Mouse (Mus musculus) hindbrain, postnatal 0 days (tissue): ENCODE results near the gene Arhgap32. TPM values are rescaled to one million over a fixed set of nuclear protein-coding genes. Genes with fewer than 3 reads are reported as not detected.

Experiments
- ATAC-seq: fragments of 200-750 bp; cut with Nextera tagmentation; 2 replicates; pipeline ENCODE4 v1.8.0; 2017; ENCODE audit warnings: mild to moderate bottlenecking, moderate TSS enrichment, moderate library complexity
- DNase-seq: peaks from one replicate; pipeline ENCODE4 v3.0.0-alpha.2; 2015; ENCODE audit warnings: low spot score
- H3K27ac ChIP-seq: fragments of 300-500 bp; sonication (generic); 2 replicates; pipeline ENCODE4 v1.5.1; 2014; ENCODE audit warnings: mild to moderate bottlenecking
- H3K27me3 ChIP-seq: fragments of 300-500 bp; sonication (generic); 2 replicates; pipeline ENCODE4 v1.6.1; 2014; ENCODE audit warnings: low read length, mixed read lengths; ENCODE audit not compliant: insufficient read depth
- H3K36me3 ChIP-seq: fragments of 300-500 bp; sonication (generic); 2 replicates; pipeline ENCODE4 v1.6.1; 2014; ENCODE audit warnings: low read length, mixed read lengths; ENCODE audit not compliant: insufficient read depth
- H3K4me1 ChIP-seq: fragments of 300-500 bp; sonication (generic); 2 replicates; pipeline ENCODE4 v1.6.1; 2014; ENCODE audit warnings: antibody characterized with exemption, low read length, mixed read lengths; ENCODE audit not compliant: insufficient read depth
- H3K4me2 ChIP-seq: fragments of 300-500 bp; sonication (generic); 2 replicates; pipeline ENCODE4 v1.6.1; 2014; ENCODE audit warnings: low read depth, mild to moderate bottlenecking, low read length, moderate library complexity, mixed read lengths
- H3K4me3 ChIP-seq: fragments of 300-500 bp; sonication (generic); 2 replicates; pipeline ENCODE4 v1.5.1; 2014; ENCODE audit warnings: low read length
- H3K9ac ChIP-seq: fragments of 300-500 bp; sonication (generic); replicated peaks from 2 replicates; pipeline ENCODE4 v1.6.1; 2014; ENCODE audit warnings: mild to moderate bottlenecking, low read length, moderate library complexity, mixed read lengths
- H3K9me3 ChIP-seq: fragments of 300-500 bp; sonication (generic); 2 replicates; pipeline ENCODE4 v1.6.1; 2016; ENCODE audit warnings: low read length, mixed read lengths
- CTCF ChIP-seq: IDR thresholded peaks from 2 replicates; pipeline ENCODE4 v1.5.1; 2016; ENCODE audit warnings: antibody characterized with exemption, control low read depth, low read depth
- WGBS: fragments of 180-500 bp; shearing (Covaris S2); extraction: QIAGEN DNeasy Blood & Tissue Kit; methylation state at CpG from one replicate; pipeline ENCODE4 v1.1.7; 2014; 5-methylcytosine and 5-hydroxymethylcytosine counted together
- polyA plus RNA-seq: library from polyadenylated mRNA; unstranded; fragments of >200 nt; fragmentation: Nextera tagmentation; extraction: Ambion mirVana; gene quantifications from 2 replicates; pipeline ENCODE4 v1.2.1, GENCODE M21; 2015
- total RNA-seq: library from RNA; depleted of rRNA; stranded (reverse); fragments of >200 nt; gene quantifications from 2 replicates; pipeline ENCODE4 v1.2.3, GENCODE M21; 2014; rRNA removed

The Arhgap32 gene
- total RNA-seq (41.2 and 66.7 TPM in 2 replicates), polyA plus RNA-seq (7.3 and 8.2 TPM in 2 replicates)

- WGBS = 93% methylated on average over 1 of the region's 1 CpGs
- no peak for DNase-seq
- no peak for ATAC-seq
- TF ChIP-seq CTCF = no peak
- no peak within 1 kb of the TSS for H3K4me2 ChIP-seq
- no peak within 1 kb of the TSS for H3K27ac ChIP-seq
- H3K4me1 ChIP-seq = no peaks in the 10 kb centered on the region
- H3K4me3 ChIP-seq = no peak within 1 kb of the TSS
- H3K27me3 ChIP-seq = no peaks in the 10 kb centered on the region
- H3K9ac ChIP-seq = no peak within 1 kb of the TSS
- H3K36me3 ChIP-seq = no peaks in the 10 kb centered on the region
- H3K9me3 ChIP-seq = no peaks in the 10 kb centered on the region
Observed at GRCm38 (mm10) chr9:32115786-32116185, at the start of gene Arhgap32. TSS of gene Arhgap32 (plus strand) at chr9:32116136.

- DNase-seq (no peak), ATAC-seq (no peak)
- no peaks in the 10 kb centered on the region for H3K4me1 ChIP-seq
- no peak overlapping the region for H3K4me3 ChIP-seq
- no peak for TF ChIP-seq CTCF
- H3K36me3 ChIP-seq = no peaks in the 10 kb centered on the region
- H3K9ac ChIP-seq = no peak overlapping the region
- no peak overlapping the region for H3K4me2 ChIP-seq
- 96% methylated on average over 6 of the region's 6 CpGs for WGBS
- no peak overlapping the region for H3K27ac ChIP-seq
- H3K27me3 ChIP-seq = no peaks in the 10 kb centered on the region
- no peaks in the 10 kb centered on the region for H3K9me3 ChIP-seq
Observed at GRCm38 (mm10) chr9:32072778-32073177, 43.2 kb upstream of the Arhgap32 start.

- DNase-seq (no peak), ATAC-seq (no peak)
- TF ChIP-seq CTCF = no peak
- WGBS = 69% methylated on average over 4 of the region's 4 CpGs
- H3K36me3 ChIP-seq = no peaks in the 10 kb centered on the region
- no peaks in the 10 kb centered on the region for H3K4me1 ChIP-seq
- H3K27ac ChIP-seq = no peak overlapping the region
- no peak overlapping the region for H3K4me2 ChIP-seq
- H3K9me3 ChIP-seq = no peaks in the 10 kb centered on the region
- H3K27me3 ChIP-seq = no peaks in the 10 kb centered on the region
- no peak overlapping the region for H3K4me3 ChIP-seq
- H3K9ac ChIP-seq = no peak overlapping the region
Observed at GRCm38 (mm10) chr9:32088106-32088776, 27.7 kb upstream of the Arhgap32 start.

- TF ChIP-seq CTCF = 0 out of 2 replicates have a peak, but pooled peaks have one; percentile 10
- H3K27ac ChIP-seq = no peak overlapping the region
- DNase-seq = no peak
- no peaks in the 10 kb centered on the region for H3K27me3 ChIP-seq
- WGBS = 69% methylated on average over 3 of the region's 3 CpGs
- no peaks in the 10 kb centered on the region for H3K4me1 ChIP-seq
- H3K9me3 ChIP-seq = no peaks in the 10 kb centered on the region
- H3K4me3 ChIP-seq = no peak overlapping the region
- no peak overlapping the region for H3K4me2 ChIP-seq
- ATAC-seq = no peak
- H3K36me3 ChIP-seq = no peaks in the 10 kb centered on the region
- no peak overlapping the region for H3K9ac ChIP-seq
Observed at GRCm38 (mm10) chr9:32088882-32089281, 27.1 kb upstream of the Arhgap32 start.

- Histone ChIP-seq H3K4me2 (no peak overlapping the region), H3K27ac (no peak overlapping the region), H3K27me3 (no peaks in the 10 kb centered on the region), H3K4me3 (no peak overlapping the region), H3K4me1 (0 out of 2 replicates have a peak, but pooled peaks cover 2% of the 10 kb centered on the region), H3K9me3 (no peaks in the 10 kb centered on the region), H3K9ac (no peak overlapping the region), H3K36me3 (no peaks in the 10 kb centered on the region)
- WGBS = 45% methylated on average over 2 of the region's 2 CpGs
- DNase-seq (no peak), ATAC-seq (no peak)
- no peak for TF ChIP-seq CTCF
Observed at GRCm38 (mm10) chr9:32093456-32093855, 22.5 kb upstream of the Arhgap32 start.

GRCm38 (mm10) chr9:32094351-32095120, 21.4 kb upstream of the Arhgap32 start:
- Histone ChIP-seq H3K4me2 (no peak overlapping the region), H3K36me3 (no peaks in the 10 kb centered on the region), H3K9me3 (no peaks in the 10 kb centered on the region), H3K4me1 (0 out of 2 replicates have a peak, but pooled peaks cover 2% of the 10 kb centered on the region), H3K4me3 (no peak overlapping the region), H3K9ac (no peak overlapping the region), H3K27ac (no peak overlapping the region), H3K27me3 (no peaks in the 10 kb centered on the region)
- 60% methylated on average over 13 of the region's 13 CpGs for WGBS
- no peak for DNase-seq
- ATAC-seq = no peak
- TF ChIP-seq CTCF = no peak
